Mouse (Mus musculus) gonadal fat pad, adult 2 months (tissue): Measurements from ENCODE around the gene Rtf1. TPM values are rescaled to one million over a fixed set of nuclear protein-coding genes. Genes with fewer than 3 reads are reported as not detected.

ENCODE experiments used
- polyA plus RNA-seq: library from polyadenylated mRNA; depleted of rRNA; stranded (reverse); fragments of >200 nt; gene quantifications from 2 replicates; pipeline ENCODE4 v1.2.3, GENCODE M21; 2012; rRNA removed

Gene Rtf1
- polyA plus RNA-seq, 1 experiment: 7.8 TPM

Other genes with a start within 250 kb of the Rtf1 start
- 7.6 and 7.7 TPM in 2 replicates for gene Ino80, start 197.4 kb upstream of the Rtf1 start, polyA plus RNA-seq
- gene Exd1, start 127.4 kb upstream of the Rtf1 start, polyA plus RNA-seq: 2.1 and 2.9 TPM in 2 replicates
- 198 and 297 TPM in 2 replicates for gene Chp1, start 127.4 kb upstream of the Rtf1 start, polyA plus RNA-seq
- 0.46 and 0.53 TPM in 2 replicates for gene Nusap1, start 56.8 kb upstream of the Rtf1 start, polyA plus RNA-seq
- 2.2 and 2.6 TPM in 2 replicates for gene Oip5, start 56.6 kb upstream of the Rtf1 start, polyA plus RNA-seq
- 5.5 and 6.4 TPM in 2 replicates for gene Ndufaf1, start 12.2 kb upstream of the Rtf1 start, polyA plus RNA-seq
- 3.0 and 3.2 TPM in 2 replicates for gene Itpka, start 67.3 kb downstream of the Rtf1 start, polyA plus RNA-seq
- gene Ltk, start 85.4 kb downstream of the Rtf1 start, polyA plus RNA-seq: 0.24 and 0.49 TPM in 2 replicates
- gene Rpap1, start 112.5 kb downstream of the Rtf1 start, polyA plus RNA-seq: 11.6 and 16.2 TPM in 2 replicates
- gene Tyro3, start 122.7 kb downstream of the Rtf1 start, polyA plus RNA-seq: 3.9 and 6.5 TPM in 2 replicates
- 25.3 and 33.5 TPM in 2 replicates for gene Mga, start 222.2 kb downstream of the Rtf1 start, polyA plus RNA-seq